Mouse (Mus musculus) bone marrow, adult 2 months (tissue): ENCODE results near the gene Ppfia1. TPM values are rescaled to one million over a fixed set of nuclear protein-coding genes. Genes with fewer than 3 reads are reported as not detected.

Source experiments
- H3K27ac ChIP-seq: fragments of 200-500 bp; 2 replicates; pipeline ENCODE4 v1.5.1; 2012; ENCODE audit warnings: low read depth, mild to moderate bottlenecking, control low read depth, inconsistent platforms, low read length; ENCODE audit not compliant: control insufficient read depth, poor library complexity, insufficient read depth
- H3K4me1 ChIP-seq: fragments of 200-500 bp; 2 replicates; pipeline ENCODE4 v1.6.1; 2011; ENCODE audit warnings: low read length; ENCODE audit not compliant: control insufficient read depth, insufficient read depth
- H3K4me3 ChIP-seq: fragments of 200-500 bp; replicated peaks from 2 replicates; pipeline ENCODE3; 2011; ENCODE audit warnings: mild to moderate bottlenecking, low read depth, low read length, control low read depth; ENCODE audit not compliant: control insufficient read depth
- CTCF ChIP-seq: fragments of 200-500 bp; IDR thresholded peaks from 2 replicates; pipeline ENCODE4 v1.5.1; 2011; ENCODE audit warnings: low read length, control low read depth; ENCODE audit not compliant: control insufficient read depth, insufficient read depth
- POLR2A ChIP-seq: fragments of 200-500 bp; IDR thresholded peaks from 2 replicates; pipeline ENCODE4 v1.6.1; 2011; ENCODE audit warnings: low read depth, mild to moderate bottlenecking, control low read depth, low read length, borderline replicate concordance; ENCODE audit not compliant: control insufficient read depth
- WGBS: fragments of 180-500 bp; shearing (Covaris S2); methylation state at CpG from one replicate; pipeline ENCODE4 v1.1.7; 2018; 5-methylcytosine and 5-hydroxymethylcytosine counted together
- polyA plus RNA-seq: library from polyadenylated mRNA; stranded (reverse); fragments of >200 nt; gene quantifications from 2 replicates; pipeline ENCODE4 v1.2.4, GENCODE M21; 2011; ENCODE audit warnings: low replicate concordance; ENCODE audit not compliant: missing spikeins, insufficient read depth, insufficient read length

Ppfia1 gene
- polyA plus RNA-seq, 1 experiment, result 32.8 TPM

- no peaks in the 10 kb centered on the region; the same call in 1 of the 2 replicates for H3K4me1 ChIP-seq
- no peak overlapping the region for H3K4me3 ChIP-seq
- no peak overlapping the region for H3K27ac ChIP-seq
- WGBS, result 59% methylated on average over 2 of the region's 2 CpGs
- TF ChIP-seq CTCF, result no peak
- TF ChIP-seq POLR2A, result no peak
These were observed 14.4 kb downstream of the Ppfia1 start for GRCm38 (mm10) chr7:144539146-144539545.

DNA sequence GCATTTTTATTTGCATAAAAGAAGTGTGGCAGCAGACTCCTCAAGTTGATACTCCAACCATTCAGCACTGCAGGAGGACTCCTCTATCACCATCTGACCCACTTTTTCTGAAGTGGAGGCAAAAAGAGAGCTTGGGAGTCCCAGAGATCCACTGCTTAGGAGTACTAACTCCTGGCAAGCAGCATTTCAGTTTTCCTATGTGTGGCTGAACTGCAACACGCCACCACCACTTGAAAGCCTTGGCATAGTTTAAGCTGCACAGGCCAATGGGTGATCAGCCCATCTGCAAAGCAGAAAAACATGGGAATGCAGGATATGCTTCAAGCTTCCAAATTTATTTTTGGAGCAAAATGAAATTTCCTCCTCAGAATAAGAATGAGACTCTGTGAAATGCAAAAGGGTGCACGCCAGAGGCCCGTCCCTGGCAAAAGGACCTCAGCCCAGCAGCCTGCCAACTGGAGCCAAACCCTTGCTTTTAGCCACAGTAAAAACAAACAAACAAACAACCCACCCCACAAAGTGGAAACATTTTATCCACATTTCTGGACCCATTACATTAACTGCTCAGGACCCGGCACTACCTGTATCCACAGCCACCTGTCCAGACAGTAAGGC, 15.4 kb downstream of the Ppfia1 start:
- no peak for TF ChIP-seq CTCF
- TF ChIP-seq POLR2A, result no peak
- Histone ChIP-seq H3K4me1 (no peaks in the 10 kb centered on the region; the same call in 1 of the 2 replicates), H3K27ac (no peak overlapping the region), H3K4me3 (no peak overlapping the region)
- WGBS, result 89% methylated on average over 4 of the region's 4 CpGs

DNA sequence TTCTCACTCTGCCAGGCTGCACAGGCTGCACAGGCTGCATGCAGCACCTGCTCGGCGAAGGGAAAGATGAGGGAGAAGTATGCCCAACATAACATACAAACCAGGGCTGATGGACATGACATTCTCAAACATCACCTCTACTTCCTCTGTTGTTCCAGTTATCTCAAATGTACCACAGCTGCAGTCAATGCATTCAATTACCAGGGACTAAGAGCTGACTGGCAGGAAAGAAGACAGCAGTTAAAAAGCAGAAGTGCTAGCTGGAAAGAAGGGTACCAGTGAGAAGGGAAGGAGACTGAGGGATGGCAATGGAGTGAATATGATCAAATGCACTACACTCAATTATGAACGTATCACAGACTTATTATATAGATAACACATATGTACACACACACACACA, 17.2 kb downstream of the Ppfia1 start:
- Histone ChIP-seq H3K4me3 (no peak overlapping the region), H3K4me1 (no peaks in the 10 kb centered on the region; the same call in 1 of the 2 replicates), H3K27ac (no peak overlapping the region)
- 60% methylated on average over 3 of the region's 3 CpGs for WGBS
- no peak for TF ChIP-seq POLR2A
- no peak for TF ChIP-seq CTCF

DNA sequence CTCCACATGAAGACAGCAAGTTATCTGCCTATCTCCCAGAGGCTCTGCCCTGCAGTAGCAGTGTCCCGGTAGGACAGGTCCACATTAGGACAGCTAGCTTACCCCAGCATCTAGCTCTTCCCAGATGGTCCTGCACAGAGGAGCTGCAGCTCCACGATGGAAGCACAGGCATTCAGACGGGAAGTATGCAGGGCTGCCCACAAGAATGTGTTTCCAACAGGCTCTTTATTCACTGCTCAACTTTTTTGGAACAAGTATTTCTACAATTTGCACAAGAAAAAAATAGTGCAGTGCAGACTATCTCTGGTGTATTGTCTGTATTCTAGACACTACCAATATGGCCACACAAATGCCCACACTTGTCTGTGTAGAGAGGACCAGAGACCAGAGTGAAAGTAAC, 18.8 kb downstream of the Ppfia1 start:
- Histone ChIP-seq H3K4me1 (no peaks in the 10 kb centered on the region; the same call in 1 of the 2 replicates), H3K4me3 (no peak overlapping the region), H3K27ac (no peak overlapping the region)
- WGBS, result 72% methylated on average over 3 of the region's 3 CpGs
- TF ChIP-seq POLR2A (no peak), CTCF (no peak)

DNA sequence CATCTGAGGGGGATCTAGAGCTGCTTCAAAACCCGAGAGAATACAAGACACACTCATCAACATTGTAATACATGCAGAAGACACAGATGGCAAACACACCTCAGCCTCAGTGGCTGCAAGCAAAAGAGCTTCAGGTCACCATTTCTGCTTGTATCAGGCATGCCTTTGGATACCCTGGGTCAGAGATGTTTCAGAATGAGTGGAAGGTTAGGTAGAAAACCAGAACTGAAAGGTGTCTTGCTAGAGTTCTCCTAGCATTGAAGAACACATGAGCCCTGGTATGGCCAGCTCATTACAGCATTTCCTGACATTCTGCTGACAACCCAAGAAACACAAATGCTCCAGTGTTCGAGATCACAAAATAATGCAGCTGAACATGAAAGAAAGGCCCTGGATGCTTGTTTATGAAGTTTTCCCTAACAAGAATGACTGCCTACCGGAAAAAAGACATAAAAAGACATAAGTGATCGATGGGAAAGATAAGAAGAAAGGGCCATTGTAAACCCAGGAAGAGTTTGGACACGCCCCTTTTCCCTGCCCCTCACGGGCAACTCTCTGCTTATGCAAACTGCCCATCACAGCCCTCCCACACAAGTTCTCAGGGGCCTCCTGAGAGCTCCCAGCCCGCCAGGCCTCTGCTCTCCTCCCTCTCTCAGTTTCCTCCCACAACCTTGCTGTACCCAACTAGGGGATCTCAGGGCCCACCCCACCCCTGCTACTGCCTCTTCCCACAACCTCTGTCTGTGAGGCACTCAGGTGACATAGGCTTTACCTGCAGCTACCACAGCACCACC, 21.7 kb downstream of the Ppfia1 start:
- 62% methylated on average over 7 of the region's 7 CpGs for WGBS
- Histone ChIP-seq H3K27ac (no peak overlapping the region), H3K4me1 (no peaks in the 10 kb centered on the region), H3K4me3 (no peak overlapping the region)
- no peak for TF ChIP-seq POLR2A
- TF ChIP-seq CTCF, result no peak

DNA sequence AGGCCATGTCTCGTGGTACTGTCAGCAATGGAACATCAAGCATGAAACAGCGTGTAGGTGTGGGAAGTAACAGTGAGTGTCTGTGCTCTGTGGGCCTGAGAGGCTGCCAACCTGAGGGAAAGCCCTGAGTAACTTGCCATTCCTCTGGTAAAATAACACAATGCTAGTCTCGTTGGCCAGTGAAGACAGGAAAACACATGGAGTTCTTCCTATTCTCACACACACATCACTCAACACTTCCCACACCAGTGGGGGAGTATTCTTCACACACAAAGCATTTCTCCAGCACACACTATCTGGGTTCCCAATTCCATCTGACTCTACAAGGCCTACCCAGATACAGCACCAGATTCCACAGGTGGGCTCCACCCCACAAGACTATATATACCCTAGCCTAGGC, 23.7 kb downstream of the Ppfia1 start:
- no peak overlapping the region for H3K4me3 ChIP-seq
- no peak overlapping the region for H3K27ac ChIP-seq
- no peak for TF ChIP-seq CTCF
- TF ChIP-seq POLR2A, result no peak
- H3K4me1 ChIP-seq, result no peaks in the 10 kb centered on the region
- 72% methylated on average over 3 of the region's 3 CpGs for WGBS

- TF ChIP-seq POLR2A (no peak), CTCF (no peak)
- no peak overlapping the region for H3K27ac ChIP-seq
- WGBS, result 2% methylated on average over 1 of the region's 1 CpGs
- peaks cover 1% of the 10 kb centered on the region; the same call in 1 of the 2 replicates for H3K4me1 ChIP-seq
- no peak overlapping the region for H3K4me3 ChIP-seq
These were observed 25.8 kb downstream of the Ppfia1 start for GRCm38 (mm10) chr7:144527723-144528221.

DNA sequence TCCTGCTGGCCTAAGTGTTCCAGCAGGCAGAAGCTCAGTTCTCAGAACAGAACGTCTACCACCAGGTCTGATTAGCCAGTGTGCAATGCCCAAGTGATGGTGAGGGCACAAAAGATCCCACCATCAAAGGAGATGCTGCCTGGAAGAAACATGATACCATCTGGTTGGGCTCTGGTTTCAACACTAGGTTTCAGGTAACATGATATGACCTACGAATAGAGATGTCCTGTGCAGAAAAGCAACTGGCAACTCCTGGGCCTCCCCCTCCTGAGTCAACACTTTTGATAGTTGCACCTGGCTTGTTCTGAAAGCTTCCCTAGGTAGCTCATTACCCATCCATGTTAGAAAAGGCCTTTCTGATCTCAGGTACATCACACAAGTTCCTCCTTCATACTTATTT, 26.9 kb downstream of the Ppfia1 start:
- TF ChIP-seq POLR2A (no peak), CTCF (no peak)

More for the DNA sequence above, 26.9 kb downstream of the Ppfia1 start:
- WGBS, result 59% methylated on average over 2 of the region's 2 CpGs
- no peak overlapping the region for H3K27ac ChIP-seq
- no peak overlapping the region for H3K4me3 ChIP-seq
- peaks cover 1% of the 10 kb centered on the region; the same call in 1 of the 2 replicates for H3K4me1 ChIP-seq
